Mouse (Mus musculus) bone marrow macrophage, adult 2 months (primary cell): ENCODE results near the gene Gm43552.

Experiments used
- CTCF ChIP-seq: IDR thresholded peaks from 2 replicates; pipeline ENCODE4 v1.5.1; 2012; ENCODE audit warnings: low read depth, mild to moderate bottlenecking, low read length, moderate library complexity
- POLR2A ChIP-seq: IDR thresholded peaks from 2 replicates; pipeline ENCODE4 v1.6.1; 2012; ENCODE audit warnings: mild to moderate bottlenecking, low read depth, low read length, borderline replicate concordance

GRCm38 (mm10) chr5:65390648-65391644, 101.7 kb downstream of the Gm43552 start, which contains the start of the genes Rpl9 and Lias:
- no peak for TF ChIP-seq CTCF
- TF ChIP-seq POLR2A, result peak; percentile 66; the same call in 1 of the 2 replicates
